In genomic region chr4:83206803-83207586, GRCm38 (mm10) we compare ENCODE assay signal across 7 mouse cellular contexts.
DNase-seq lines count a peak whose midpoint lies in the region; ATAC-seq lines count a peak whose summit lies in the region.

No protein-coding gene starts in this region.

- H3K9ac ChIP-seq in midbrain, embryonic 11.5 days (ENCODE audit: low read length), result no peak overlapping the region

- no peaks in the 10 kb centered on the region for H3K36me3 ChIP-seq in midbrain, embryonic 11.5 days (ENCODE audit: control insufficient read depth, insufficient read depth, low read length)
- no peaks in the 10 kb centered on the region for H3K36me3 ChIP-seq in midbrain, embryonic 10.5 days
- no peaks in the 10 kb centered on the region for H3K36me3 ChIP-seq in forebrain, embryonic 10.5 days (replicated peaks)

- ATAC-seq in midbrain, embryonic 11.5 days (ENCODE audit: low FRiP score), result peak; percentile 38; the same call in 1 of the 2 replicates

- H3K4me3 ChIP-seq in midbrain, embryonic 11.5 days (ENCODE audit: low read depth, low read length), result no peak overlapping the region
- H3K4me3 ChIP-seq in midbrain, embryonic 10.5 days, result no peak overlapping the region
- no peak overlapping the region for H3K4me3 ChIP-seq in forebrain, embryonic 10.5 days

- H3K4me2 ChIP-seq in midbrain, embryonic 11.5 days, result no peak overlapping the region

- no peaks in the 10 kb centered on the region for H3K27me3 ChIP-seq in midbrain, embryonic 11.5 days (ENCODE audit: control insufficient read depth, insufficient read depth, low read length)
- H3K27me3 ChIP-seq in midbrain, embryonic 10.5 days (ENCODE audit: low read depth, poor library complexity, severe bottlenecking), result no peaks in the 10 kb centered on the region
- H3K27me3 ChIP-seq in forebrain, embryonic 10.5 days (ENCODE audit: poor library complexity, severe bottlenecking), result no peaks in the 10 kb centered on the region

- no peaks in the 10 kb centered on the region for H3K9me3 ChIP-seq in midbrain, embryonic 11.5 days (ENCODE audit: control insufficient read depth, low read length)
- no peaks in the 10 kb centered on the region for H3K9me3 ChIP-seq in midbrain, embryonic 10.5 days (replicated peaks)
- H3K9me3 ChIP-seq in forebrain, embryonic 10.5 days, result no peaks in the 10 kb centered on the region

- DNase-seq in midbrain, embryonic 11.5 days (ENCODE audit: low spot score, missing footprints), result no peak
- DNase-seq in midbrain, embryonic 10.5 days (ENCODE audit: low spot score), result no peak
- no peak for DNase-seq in forebrain, embryonic 10.5 days (ENCODE audit: extremely low spot score, low spot score)
- DNase-seq in left cerebral cortex, postnatal 25 days (ENCODE audit: low spot score in 2 of 2), result peak; percentile 40 to 65
- peak; percentile 70 for DNase-seq in telencephalon, adult 2 months (ENCODE audit: low read depth, low spot score)
- no peak for DNase-seq in heart, adult 18-20 months
- no peak for DNase-seq in gastrocnemius, postnatal 4 days (ENCODE audit: low spot score in 2 of 2)

- no peaks in the 10 kb centered on the region for H3K4me1 ChIP-seq in midbrain, embryonic 11.5 days (ENCODE audit: control insufficient read depth, insufficient read depth, low read length)
- H3K4me1 ChIP-seq in midbrain, embryonic 10.5 days, result peaks cover 9% of the 10 kb centered on the region
- peaks cover 30% of the 10 kb centered on the region for H3K4me1 ChIP-seq in forebrain, embryonic 10.5 days

- intact Hi-C loops in left cerebral cortex, postnatal 25 days (cut with DNase I), result no loop called here

- no peak overlapping the region for H3K27ac ChIP-seq in midbrain, embryonic 11.5 days (ENCODE audit: low read depth, low read length)
- H3K27ac ChIP-seq in midbrain, embryonic 10.5 days (replicated peaks), result no peak overlapping the region
- peak overlapping the region; percentile 74 for H3K27ac ChIP-seq in forebrain, embryonic 10.5 days

- WGBS in midbrain, embryonic 11.5 days, result 60% methylated on average over 10 of the region's 10 CpGs
- 65% methylated on average over 10 of the region's 10 CpGs for WGBS in midbrain, embryonic 10.5 days
- 51% methylated on average over 10 of the region's 10 CpGs for WGBS in forebrain, embryonic 10.5 days

Comparison
In these comparisons a context has a peak if more than half of its experiments do, and no peak if none do; other contexts are left out.
1. DNase-seq: peak in left cerebral cortex, postnatal 25 days (2 of 2) and telencephalon, adult 2 months (single experiment); none in midbrain, embryonic 11.5 days (single experiment), midbrain, embryonic 10.5 days (single experiment), forebrain, embryonic 10.5 days (single experiment), heart, adult 18-20 months (0 of 2) and gastrocnemius, postnatal 4 days (0 of 2).